Mouse (Mus musculus) ES-E14 (cell line): ENCODE data around the gene Btbd6. TPM values are rescaled to one million over a fixed set of nuclear protein-coding genes. Genes with fewer than 3 reads are reported as not detected.

ENCODE experiments used
- DNase-seq: peaks from one replicate; pipeline ENCODE4 v3.0.0-alpha.2; 2013; ENCODE audit warnings: low read depth, low spot score
- H3K27ac ChIP-seq: 2 replicates; pipeline ENCODE4 v1.5.1; 2012; ENCODE audit warnings: low read depth, mild to moderate bottlenecking, low read length, moderate library complexity, mixed read lengths; ENCODE audit not compliant: poor library complexity, insufficient read depth, severe bottlenecking
- H3K36me3 ChIP-seq: 2 replicates; pipeline ENCODE4 v1.6.1; 2012; ENCODE audit warnings: mild to moderate bottlenecking, low read length, moderate library complexity, mixed read lengths; ENCODE audit not compliant: control insufficient read depth, poor library complexity, insufficient read depth, severe bottlenecking
- H3K4me1 ChIP-seq, 2 experiments: fragments of 150-350 bp in 1 of 2; sonication (generic) in 1 of 2; 2 replicates each; pipeline ENCODE4 v1.6.1; 2012; ENCODE audit warnings: low read length in 2 of 2, mild to moderate bottlenecking in 1 of 2, mixed read lengths in 1 of 2; ENCODE audit not compliant: control insufficient read depth in 2 of 2, insufficient read depth in 2 of 2, poor library complexity in 1 of 2
- H3K4me3 ChIP-seq, 2 experiments: fragments of 150-350 bp in 1 of 2; sonication (generic) in 1 of 2; 2 replicates each; pipeline ENCODE4 v1.5.1; 2012; ENCODE audit warnings: low read length in 2 of 2, low read depth in 1 of 2, mild to moderate bottlenecking in 1 of 2, mixed read lengths in 1 of 2; ENCODE audit not compliant: insufficient read depth in 1 of 2, poor library complexity in 1 of 2, severe bottlenecking in 1 of 2
- H3K9ac ChIP-seq: 2 replicates; pipeline ENCODE4 v1.6.1; 2012; ENCODE audit warnings: low read depth, mild to moderate bottlenecking, low read length, mixed read lengths; ENCODE audit not compliant: poor library complexity, insufficient read depth, severe bottlenecking
- H3K9me3 ChIP-seq: fragments of 150-350 bp; sonication (generic); 2 replicates; pipeline ENCODE4 v1.6.1; 2012; ENCODE audit warnings: low read depth, mild to moderate bottlenecking, low read length; ENCODE audit not compliant: control insufficient read depth, insufficient read depth
- CHD2 ChIP-seq: IDR thresholded peaks from 2 replicates; pipeline ENCODE4 v1.6.1; 2014; ENCODE audit warnings: mild to moderate bottlenecking, low read depth, low read length, inconsistent platforms
- HCFC1 ChIP-seq: IDR thresholded peaks from 2 replicates; pipeline ENCODE4 v1.6.1; 2012; ENCODE audit warnings: low read length, inconsistent platforms, borderline replicate concordance; ENCODE audit not compliant: insufficient read depth
- MAFK ChIP-seq: IDR thresholded peaks from 2 replicates; pipeline ENCODE4 v1.6.1; 2014; ENCODE audit warnings: mild to moderate bottlenecking, low read depth, low read length, inconsistent platforms; ENCODE audit not compliant: insufficient read depth
- ZC3H11A ChIP-seq: IDR thresholded peaks from 2 replicates; pipeline ENCODE4 v1.6.1; 2012; ENCODE audit warnings: low read depth, mild to moderate bottlenecking, inconsistent platforms, low read length, borderline replicate concordance
- ZNF384 ChIP-seq: IDR thresholded peaks from 2 replicates; pipeline ENCODE4 v1.6.1; 2012; ENCODE audit warnings: low read depth, low read length, inconsistent platforms
- in situ Hi-C, 2 experiments: fragments of 600-800 bp; cut with MboI; formaldehyde crosslinking; loops; one replicate each; pipeline ENCODE4 v1.15.1; 2025; ENCODE audit warnings: low sequenced_read_pairs in 2 of 2, inconsistent platforms in 1 of 2; ENCODE audit not compliant: unreplicated experiment in 2 of 2
- total RNA-seq: library from RNA; depleted of rRNA; stranded (reverse); fragments of 300-350 nt; gene quantifications from 2 replicates; pipeline ENCODE4 v1.2.3, GENCODE M21; 2012

The Btbd6 gene
- total RNA-seq, 1 experiment: 13.4 TPM

DNA sequence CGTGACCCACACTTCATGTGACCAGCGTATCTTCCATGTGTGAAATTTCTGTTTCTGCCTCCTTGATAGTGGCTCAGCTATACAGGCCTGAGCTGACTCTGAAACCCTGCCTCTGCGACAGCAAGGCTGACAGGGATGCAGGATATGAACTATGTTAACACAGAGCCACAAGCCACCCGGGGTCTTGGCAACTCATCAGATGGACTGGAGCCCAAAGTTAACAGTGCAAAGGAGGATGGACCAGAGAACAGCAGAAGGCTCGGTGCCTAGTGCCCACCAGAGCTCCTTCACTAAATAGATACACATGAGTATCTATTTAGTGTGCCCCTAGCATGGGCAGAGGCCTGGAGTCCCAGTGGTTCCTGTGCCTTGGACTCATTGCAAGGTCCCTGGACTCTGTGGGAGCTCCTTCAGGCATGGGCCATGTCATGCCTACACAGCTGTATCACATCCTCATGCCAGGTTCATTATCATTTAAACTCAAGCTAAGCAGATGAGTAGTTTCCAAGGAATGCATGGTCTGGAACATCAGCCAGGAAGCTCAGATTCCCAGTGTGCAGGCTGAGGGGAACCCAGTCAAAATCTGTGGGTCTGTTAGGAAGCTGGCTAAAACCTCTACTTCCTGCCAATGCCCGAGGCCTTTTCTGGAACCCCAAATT is 35.5 kb downstream of the Btbd6 start:
- H3K4me3 ChIP-seq: no peak overlapping the region
- H3K27ac ChIP-seq: no peak overlapping the region
- in situ Hi-C loops: no loop called here
- H3K36me3 ChIP-seq: no peaks in the 10 kb centered on the region
- TF ChIP-seq ZNF384 (no peak), CHD2 (no peak), ZC3H11A (no peak), HCFC1 (no peak), MAFK (no peak)
- DNase-seq: no peak
- H3K9me3 ChIP-seq: no peaks in the 10 kb centered on the region
- H3K9ac ChIP-seq: no peak overlapping the region
- peaks cover 2 to 5% of the 10 kb centered on the region in 2 experiments; a peak in 1 of 4 replicates for H3K4me1 ChIP-seq

DNA sequence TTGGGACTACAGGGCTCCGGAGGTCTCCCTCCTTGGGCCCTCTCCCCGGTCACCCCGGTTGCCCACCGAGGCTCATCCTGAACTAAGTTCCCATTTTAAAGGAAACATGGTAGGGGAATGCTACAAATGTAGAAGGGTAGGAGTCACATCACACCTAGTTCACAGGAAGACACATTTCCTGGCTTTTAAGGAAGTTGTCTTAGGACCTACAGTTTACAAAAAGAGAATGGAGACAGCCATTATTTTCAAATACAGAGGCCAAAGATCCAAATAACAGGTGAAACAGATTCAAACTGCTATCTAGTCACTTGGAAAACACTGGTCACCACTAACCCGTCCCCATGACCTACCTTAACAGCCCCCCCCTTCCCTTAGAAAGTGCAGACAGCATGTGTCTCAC is 36.2 kb downstream of the Btbd6 start:
- in situ Hi-C loops: no loop called here
- DNase-seq: no peak
- no peak overlapping the region for H3K4me3 ChIP-seq
- TF ChIP-seq ZNF384 (no peak), MAFK (no peak), HCFC1 (no peak), CHD2 (no peak), ZC3H11A (no peak)
- peaks cover 2 to 5% of the 10 kb centered on the region in 2 experiments; a peak in 1 of 4 replicates for H3K4me1 ChIP-seq
- H3K9ac ChIP-seq: no peak overlapping the region
- H3K36me3 ChIP-seq: no peaks in the 10 kb centered on the region
- H3K9me3 ChIP-seq: no peaks in the 10 kb centered on the region
- H3K27ac ChIP-seq: no peak overlapping the region

DNA sequence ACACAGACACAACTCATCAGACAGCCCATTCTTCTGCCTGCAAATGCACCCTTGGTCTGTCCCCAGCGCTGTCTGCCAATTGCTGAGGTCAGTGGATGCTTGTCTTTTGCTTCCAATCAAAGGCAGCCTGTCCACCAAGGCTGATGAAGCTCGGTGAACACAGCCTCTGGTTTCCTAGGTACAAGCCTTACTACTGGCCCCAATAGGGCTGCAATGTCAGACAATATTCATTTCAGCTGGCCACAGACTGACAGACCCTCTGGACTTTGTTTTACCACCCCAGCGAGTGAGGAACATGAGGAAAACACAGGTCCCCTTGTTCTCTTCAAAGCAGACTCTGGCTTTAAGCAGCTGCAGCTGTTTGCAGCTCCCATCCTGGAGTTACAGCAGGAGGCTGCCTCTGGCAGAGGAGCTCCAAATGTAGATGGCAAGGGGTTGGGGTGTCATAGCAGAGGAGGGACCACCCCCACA is 36.8 kb downstream of the Btbd6 start:
- Histone ChIP-seq H3K27ac (no peak overlapping the region), H3K9me3 (no peaks in the 10 kb centered on the region), H3K36me3 (no peaks in the 10 kb centered on the region), H3K4me1 (peaks cover 2 to 7% of the 10 kb centered on the region in 2 experiments; a peak in 1 of 4 replicates), H3K4me3 (peak overlapping the region in 1 of 2 experiments; percentile 95; a peak in 1 of 4 replicates), H3K9ac (no peak overlapping the region)
- in situ Hi-C loops: no loop called here
- DNase-seq: no peak
- TF ChIP-seq MAFK: no peak
- TF ChIP-seq ZNF384: no peak
- TF ChIP-seq CHD2: no peak
- no peak for TF ChIP-seq HCFC1
- TF ChIP-seq ZC3H11A: no peak

DNA sequence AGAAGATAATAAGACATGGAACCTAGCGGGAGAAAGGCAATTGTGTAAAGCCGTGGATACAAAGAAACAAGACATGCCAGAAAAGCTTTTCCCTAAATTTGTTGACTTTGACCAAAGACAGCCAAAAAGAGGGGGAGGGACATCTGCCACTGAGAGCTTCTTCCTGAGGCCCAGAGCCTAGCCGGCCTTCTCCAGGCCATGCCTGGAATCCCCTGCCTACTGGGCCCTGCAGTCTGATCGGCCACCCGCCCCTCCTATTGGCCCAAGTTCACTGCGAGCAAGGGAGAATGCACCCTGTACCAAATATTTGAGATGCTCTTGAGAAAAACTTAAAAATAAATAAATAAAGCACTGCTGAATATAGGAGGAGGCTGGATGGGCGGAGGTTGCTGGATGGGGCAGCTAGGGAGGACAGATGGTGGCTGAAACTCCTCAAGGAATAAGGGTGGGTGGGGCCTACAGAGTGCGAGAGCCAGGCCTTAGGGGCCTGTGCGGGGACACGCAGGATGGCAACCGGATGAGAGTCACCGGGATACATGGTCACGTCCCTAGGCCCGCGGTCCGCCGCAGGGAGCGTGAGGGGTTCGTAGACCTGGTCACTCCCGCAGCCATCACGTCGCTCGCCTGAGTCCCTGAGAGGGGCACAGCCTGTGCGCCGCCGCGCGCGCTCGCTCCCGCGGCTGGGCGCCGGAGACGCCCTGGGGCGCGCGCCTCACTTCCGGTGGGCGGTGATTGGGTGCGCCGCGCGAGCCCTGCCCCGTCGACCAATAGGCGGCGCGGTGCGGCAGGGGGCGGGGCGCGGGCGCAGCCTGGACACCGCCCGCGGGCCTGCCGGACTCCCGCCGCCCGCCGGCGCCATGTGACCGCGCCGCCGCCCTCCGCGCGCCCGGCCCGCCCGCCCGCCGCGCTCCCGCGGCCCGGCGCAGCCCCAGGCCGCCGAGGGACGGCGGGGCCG is 37.6 kb downstream of the Btbd6 start, which contains the start of gene Pacs2:
Gene Pacs2 (plus strand): TSS at position 905 of the 955 bp plus-strand sequence.
- peak; percentile 64 for DNase-seq
- Histone ChIP-seq H3K36me3 (no peaks in the 10 kb centered on the region), H3K4me1 (peaks cover 2 to 7% of the 10 kb centered on the region in 2 experiments; a peak in 1 of 4 replicates), H3K9me3 (no peaks in the 10 kb centered on the region), H3K9ac (peak within 1 kb of the TSS; percentile 92), H3K4me3 (peak within 1 kb of the TSS; percentile 95), H3K27ac (peak within 1 kb of the TSS; percentile 64)
- TF ChIP-seq CHD2: no peak
- TF ChIP-seq ZC3H11A: no peak
- TF ChIP-seq HCFC1: no peak
- no peak for TF ChIP-seq ZNF384
- TF ChIP-seq MAFK: no peak
- in situ Hi-C loops: no loop called here
